Mouse (Mus musculus): ENCODE measurements around the gene Dnah10. TPM values are rescaled to one million over a fixed set of nuclear protein-coding genes. Genes with fewer than 3 reads are reported as not detected.

Gene Dnah10
- total RNA-seq, 1 experiment: 2.3 TPM

DNA sequence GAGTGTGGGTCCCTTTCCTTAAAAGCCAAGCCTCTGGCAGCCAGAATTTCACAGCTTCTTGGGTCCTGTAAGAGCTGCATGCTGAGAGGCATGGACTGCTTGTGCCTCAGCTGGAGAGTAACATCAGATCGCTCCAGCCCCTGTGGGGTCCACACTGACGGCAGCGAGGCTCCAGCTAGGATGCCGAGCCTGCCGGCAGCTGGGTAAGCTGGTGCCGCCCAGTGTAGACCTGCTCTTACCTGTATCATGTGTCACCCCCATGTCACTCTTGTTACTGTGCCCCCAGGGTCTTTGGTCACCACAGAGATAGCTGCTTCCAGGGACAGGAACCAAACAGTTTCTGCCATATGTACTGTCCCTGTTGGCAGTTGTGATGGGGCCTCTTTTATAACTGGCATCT, 1.8 kb upstream of the Dnah10 start:
- H3K36me3 ChIP-seq (ENCODE audit: control insufficient read depth, insufficient read depth, low read length, poor library complexity, severe bottlenecking): peaks cover 14% of the 10 kb centered on the region; the same call in 1 of the 2 replicates

DNA sequence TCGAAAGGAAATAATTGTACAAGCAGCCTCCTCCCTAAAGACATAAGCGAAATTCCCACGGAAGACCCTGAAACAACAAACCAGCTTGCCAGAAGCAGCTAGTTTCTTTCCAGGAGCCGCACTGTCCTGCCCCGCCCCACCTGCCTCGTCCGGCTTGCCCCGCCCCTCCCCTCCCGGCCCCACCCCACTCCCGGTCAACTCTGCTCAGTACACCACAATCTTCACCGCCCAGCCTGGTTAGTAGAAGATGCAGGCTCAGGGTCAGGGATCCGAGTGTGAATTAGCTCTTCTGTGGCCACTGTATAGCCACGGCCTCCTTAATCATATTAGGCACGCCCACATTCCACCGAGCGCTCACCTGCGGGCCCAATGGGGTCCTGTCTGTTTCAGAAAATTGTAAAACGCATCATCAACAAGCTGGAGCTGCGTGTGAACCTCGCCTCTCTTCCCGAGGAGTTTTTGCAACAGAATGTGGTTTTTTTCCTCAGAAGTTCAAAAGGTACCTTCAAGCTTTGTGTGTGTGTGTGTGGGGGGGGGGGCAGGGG, 4.8 kb downstream of the Dnah10 start:
- Histone ChIP-seq H3K4me3 (ENCODE audit: insufficient read depth in 1 of 2, low read depth in 1 of 2, low read length in 2 of 2, poor library complexity in 1 of 2, severe bottlenecking in 1 of 2) (0 out of 4 replicates have a peak overlapping the region, but pooled peaks of 1 of the 2 experiments have one; percentile 22), H3K4me1 (ENCODE audit: control insufficient read depth in 2 of 2, insufficient read depth in 2 of 2, low read length in 2 of 2, poor library complexity in 1 of 2) (peaks cover 0 to 6% of the 10 kb centered on the region in 2 experiments; a peak in 1 of 4 replicates), H3K36me3 (ENCODE audit: control insufficient read depth, insufficient read depth, low read length, poor library complexity, severe bottlenecking) (no peaks in the 10 kb centered on the region), H3K9ac (ENCODE audit: insufficient read depth, low read depth, low read length, poor library complexity, severe bottlenecking) (no peak overlapping the region; the same call in 1 of the 2 replicates), H3K27ac (ENCODE audit: insufficient read depth, low read depth, low read length, poor library complexity, severe bottlenecking) (no peak overlapping the region), H3K9me3 (ENCODE audit: control insufficient read depth, insufficient read depth, low read depth, low read length) (no peaks in the 10 kb centered on the region)
- no peak for DNase-seq (ENCODE audit: low read depth, low spot score)
- TF ChIP-seq ZNF384 (IDR thresholded peaks at IDR 0.05; ENCODE audit: low read depth, low read length) (no peak), ZC3H11A (IDR thresholded peaks at IDR 0.05; ENCODE audit: borderline replicate concordance, low read depth, low read length) (no peak), CHD2 (IDR thresholded peaks at IDR 0.05; ENCODE audit: low read depth, low read length) (no peak), MAFK (IDR thresholded peaks at IDR 0.05; ENCODE audit: insufficient read depth, low read depth, low read length) (no peak), HCFC1 (IDR thresholded peaks at IDR 0.05; ENCODE audit: borderline replicate concordance, insufficient read depth, low read length) (no peak)
- in situ Hi-C loops (cut with MboI; ENCODE audit: low sequenced_read_pairs in 2 of 2, unreplicated experiment in 2 of 2): no loop called here

More for the DNA sequence above, 1.8 kb upstream of the Dnah10 start:
- no peak for DNase-seq (ENCODE audit: low read depth, low spot score)
- in situ Hi-C loops (cut with MboI; ENCODE audit: low sequenced_read_pairs in 2 of 2, unreplicated experiment in 2 of 2): no loop called here
- peaks cover 0 to 4% of the 10 kb centered on the region in 2 experiments; a peak in 1 of 4 replicates for H3K4me1 ChIP-seq (ENCODE audit: control insufficient read depth in 2 of 2, insufficient read depth in 2 of 2, low read length in 2 of 2, poor library complexity in 1 of 2)
- H3K27ac ChIP-seq (ENCODE audit: insufficient read depth, low read depth, low read length, poor library complexity, severe bottlenecking): no peak overlapping the region
- no peak for TF ChIP-seq HCFC1 (IDR thresholded peaks at IDR 0.05; ENCODE audit: borderline replicate concordance, insufficient read depth, low read length)
- no peak overlapping the region for H3K9ac ChIP-seq (ENCODE audit: insufficient read depth, low read depth, low read length, poor library complexity, severe bottlenecking)
- no peaks in the 10 kb centered on the region for H3K9me3 ChIP-seq (ENCODE audit: control insufficient read depth, insufficient read depth, low read depth, low read length)
- H3K4me3 ChIP-seq (ENCODE audit: insufficient read depth in 1 of 2, low read depth in 1 of 2, low read length in 2 of 2, poor library complexity in 1 of 2, severe bottlenecking in 1 of 2): no peak overlapping the region

DNA sequence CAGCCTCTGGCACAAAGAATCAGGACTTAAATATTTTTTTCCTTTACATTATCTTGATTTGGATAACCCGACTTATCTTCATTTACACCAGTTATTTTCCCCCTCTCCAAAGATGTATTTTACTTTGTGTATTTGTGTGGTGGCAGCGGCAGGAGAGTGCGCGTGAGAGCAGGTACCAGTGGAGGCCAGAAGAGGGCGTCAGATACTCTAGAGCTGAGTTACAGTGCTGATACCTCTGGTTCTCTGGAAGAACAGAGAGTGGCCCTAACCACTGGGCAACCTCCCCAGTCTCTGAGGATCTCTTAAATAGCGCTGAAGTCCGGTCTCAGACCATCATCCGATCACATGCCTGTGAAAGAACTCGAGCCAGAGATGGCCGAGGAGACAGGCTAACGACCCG, 9.1 kb downstream of the Dnah10 start:
- no peak for DNase-seq (ENCODE audit: low read depth, low spot score)
- no peaks in the 10 kb centered on the region for H3K9me3 ChIP-seq (ENCODE audit: control insufficient read depth, insufficient read depth, low read depth, low read length)
- H3K27ac ChIP-seq (ENCODE audit: insufficient read depth, low read depth, low read length, poor library complexity, severe bottlenecking): no peak overlapping the region
- H3K4me1 ChIP-seq (ENCODE audit: control insufficient read depth in 2 of 2, insufficient read depth in 2 of 2, low read length in 2 of 2, poor library complexity in 1 of 2): peaks cover 0 to 2% of the 10 kb centered on the region in 2 experiments; a peak in 1 of 4 replicates
- no peak overlapping the region for H3K9ac ChIP-seq (ENCODE audit: insufficient read depth, low read depth, low read length, poor library complexity, severe bottlenecking)
- no peaks in the 10 kb centered on the region for H3K36me3 ChIP-seq (ENCODE audit: control insufficient read depth, insufficient read depth, low read length, poor library complexity, severe bottlenecking)
- H3K4me3 ChIP-seq (ENCODE audit: insufficient read depth in 1 of 2, low read depth in 1 of 2, low read length in 2 of 2, poor library complexity in 1 of 2, severe bottlenecking in 1 of 2): no peak overlapping the region
- in situ Hi-C loops (cut with MboI; ENCODE audit: low sequenced_read_pairs in 2 of 2, unreplicated experiment in 2 of 2): no loop called here
- TF ChIP-seq MAFK (IDR thresholded peaks at IDR 0.05; ENCODE audit: insufficient read depth, low read depth, low read length) (no peak), ZNF384 (IDR thresholded peaks at IDR 0.05; ENCODE audit: low read depth, low read length) (no peak), HCFC1 (IDR thresholded peaks at IDR 0.05; ENCODE audit: borderline replicate concordance, insufficient read depth, low read length) (no peak), CHD2 (IDR thresholded peaks at IDR 0.05; ENCODE audit: low read depth, low read length) (no peak), ZC3H11A (IDR thresholded peaks at IDR 0.05; ENCODE audit: borderline replicate concordance, low read depth, low read length) (no peak)

DNA sequence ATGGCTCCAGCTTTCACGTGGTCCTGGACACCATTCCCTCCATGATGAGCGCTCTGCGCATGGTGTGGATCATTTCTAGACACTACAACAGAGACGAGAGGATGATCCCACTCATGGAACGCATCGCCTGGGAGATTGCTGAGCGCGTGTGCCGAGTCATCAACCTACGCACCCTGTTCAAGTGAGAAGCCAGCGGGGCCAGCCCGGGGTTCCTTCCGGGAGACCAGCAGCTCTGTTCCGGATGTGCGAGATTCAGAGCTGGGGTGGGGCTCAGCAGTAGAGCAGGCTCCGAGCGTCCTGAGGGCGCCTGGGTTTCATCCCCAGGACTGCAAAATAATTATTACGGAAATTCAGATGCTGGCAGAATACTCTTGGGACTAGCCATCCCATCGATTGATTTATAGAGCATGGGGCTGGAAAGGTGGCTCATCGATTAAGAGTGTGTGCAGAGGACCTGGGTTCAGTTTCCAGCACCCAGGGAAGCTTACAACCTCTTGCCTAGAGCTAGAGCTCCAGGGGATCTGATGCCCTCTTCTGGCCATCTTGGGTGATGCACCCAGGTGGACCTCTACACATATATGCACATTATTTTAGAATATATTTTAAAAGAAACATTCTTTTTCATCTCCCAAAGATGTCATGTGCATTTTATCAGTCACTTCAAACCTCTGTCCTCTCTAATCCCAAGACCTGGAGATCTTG, 17.2 kb downstream of the Dnah10 start:
- H3K36me3 ChIP-seq (ENCODE audit: control insufficient read depth, insufficient read depth, low read length, poor library complexity, severe bottlenecking): no peaks in the 10 kb centered on the region
- in situ Hi-C loops (cut with MboI; ENCODE audit: low sequenced_read_pairs in 2 of 2, unreplicated experiment in 2 of 2): no loop called here
- H3K27ac ChIP-seq (ENCODE audit: insufficient read depth, low read depth, low read length, poor library complexity, severe bottlenecking): no peak overlapping the region
- TF ChIP-seq ZNF384 (IDR thresholded peaks at IDR 0.05; ENCODE audit: low read depth, low read length): no peak
- H3K4me3 ChIP-seq (ENCODE audit: insufficient read depth in 1 of 2, low read depth in 1 of 2, low read length in 2 of 2, poor library complexity in 1 of 2, severe bottlenecking in 1 of 2): no peak overlapping the region
- no peaks in the 10 kb centered on the region for H3K4me1 ChIP-seq (ENCODE audit: control insufficient read depth in 2 of 2, insufficient read depth in 2 of 2, low read length in 2 of 2, poor library complexity in 1 of 2)
- no peak for DNase-seq (ENCODE audit: low read depth, low spot score)
- H3K9me3 ChIP-seq (ENCODE audit: control insufficient read depth, insufficient read depth, low read depth, low read length): no peaks in the 10 kb centered on the region
- no peak overlapping the region for H3K9ac ChIP-seq (ENCODE audit: insufficient read depth, low read depth, low read length, poor library complexity, severe bottlenecking)

DNA sequence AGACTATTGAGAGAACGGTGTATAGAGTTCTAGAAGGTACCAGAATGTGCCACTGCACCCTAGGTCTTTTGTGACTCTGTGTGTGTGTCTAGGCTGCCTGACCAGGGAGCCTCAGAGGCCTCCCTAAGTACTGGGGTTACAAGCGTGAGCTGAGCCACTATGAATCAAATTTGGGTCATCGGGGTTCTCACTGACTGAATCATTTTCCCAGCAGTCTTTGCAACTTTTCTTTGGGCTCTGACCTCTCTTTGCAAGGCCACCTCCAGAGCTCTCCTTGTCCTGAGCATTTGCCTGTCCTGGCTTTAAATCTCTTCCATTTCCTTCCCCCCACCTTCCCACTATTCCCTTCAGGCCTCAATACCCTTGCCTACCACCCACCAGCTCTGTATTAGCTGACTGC, 19.0 kb downstream of the Dnah10 start:
- H3K4me3 ChIP-seq (ENCODE audit: insufficient read depth in 1 of 2, low read depth in 1 of 2, low read length in 2 of 2, poor library complexity in 1 of 2, severe bottlenecking in 1 of 2): no peak overlapping the region
- in situ Hi-C loops (cut with MboI; ENCODE audit: low sequenced_read_pairs in 2 of 2, unreplicated experiment in 2 of 2): no loop called here
- TF ChIP-seq HCFC1 (IDR thresholded peaks at IDR 0.05; ENCODE audit: borderline replicate concordance, insufficient read depth, low read length) (no peak), MAFK (IDR thresholded peaks at IDR 0.05; ENCODE audit: insufficient read depth, low read depth, low read length) (no peak), ZC3H11A (IDR thresholded peaks at IDR 0.05; ENCODE audit: borderline replicate concordance, low read depth, low read length) (no peak), CHD2 (IDR thresholded peaks at IDR 0.05; ENCODE audit: low read depth, low read length) (no peak), ZNF384 (IDR thresholded peaks at IDR 0.05; ENCODE audit: low read depth, low read length) (no peak)
- no peak for DNase-seq (ENCODE audit: low read depth, low spot score)
- H3K36me3 ChIP-seq (ENCODE audit: control insufficient read depth, insufficient read depth, low read length, poor library complexity, severe bottlenecking): no peaks in the 10 kb centered on the region
- H3K9ac ChIP-seq (ENCODE audit: insufficient read depth, low read depth, low read length, poor library complexity, severe bottlenecking): no peak overlapping the region
- 0 out of 4 replicates have a peak, but pooled peaks cover 0 to 2% of the 10 kb centered on the region in 2 experiments for H3K4me1 ChIP-seq (ENCODE audit: control insufficient read depth in 2 of 2, insufficient read depth in 2 of 2, low read length in 2 of 2, poor library complexity in 1 of 2)
- H3K9me3 ChIP-seq (ENCODE audit: control insufficient read depth, insufficient read depth, low read depth, low read length): no peaks in the 10 kb centered on the region
- no peak overlapping the region for H3K27ac ChIP-seq (ENCODE audit: insufficient read depth, low read depth, low read length, poor library complexity, severe bottlenecking)
